Mouse (Mus musculus) cortical plate, adult 2 months (tissue): Measurements from ENCODE around the gene Osbpl9.

ENCODE experiments used
- CTCF ChIP-seq: fragments of 200-500 bp; IDR thresholded peaks from 2 replicates; pipeline ENCODE4 v1.5.1; 2011; ENCODE audit warnings: mild to moderate bottlenecking, control low read depth, low read length; ENCODE audit not compliant: insufficient read depth; ENCODE audit errors: extremely low read depth
- POLR2A ChIP-seq: fragments of 200-500 bp; IDR thresholded peaks from 2 replicates; pipeline ENCODE4 v1.6.1; 2011; ENCODE audit warnings: mild to moderate bottlenecking, low read length, control low read depth; ENCODE audit not compliant: insufficient read depth; ENCODE audit errors: extremely low read depth

DNA sequence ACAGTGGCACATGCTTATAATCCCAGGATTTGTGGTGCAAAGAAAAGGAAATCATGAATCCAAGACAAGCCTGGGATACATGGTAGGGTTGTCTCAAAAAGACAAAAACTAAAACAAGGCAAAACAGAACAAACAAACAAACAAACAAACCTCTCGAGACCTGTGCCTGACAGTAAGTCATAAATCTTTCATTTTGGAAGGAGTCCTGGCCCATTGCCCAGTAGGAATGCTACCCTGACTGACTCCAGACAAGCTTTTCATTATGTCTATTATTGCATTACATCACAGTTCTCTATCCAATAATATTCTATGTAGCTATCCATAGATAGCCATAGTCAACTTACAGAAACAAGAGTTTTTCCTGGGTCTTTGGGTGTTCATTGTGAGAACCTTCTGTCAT lies 86.3 kb downstream of the Osbpl9 start:
- TF ChIP-seq CTCF (no peak), POLR2A (no peak)
